Mouse (Mus musculus) embryonic facial prominence, embryonic 13.5 days (tissue): ENCODE data around the gene Gm6509. TPM values are rescaled to one million over a fixed set of nuclear protein-coding genes. Genes with fewer than 3 reads are reported as not detected.
"Not testable (repeated sequence)": the region's sequence is repeated elsewhere in the genome, so short reads cannot be mapped to it uniquely, and the experiment has no call there.

ENCODE experiments used
- ATAC-seq: fragments of 200-750 bp; cut with Nextera tagmentation; 2 replicates; pipeline ENCODE4 v1.8.0; 2017; ENCODE audit warnings: low read depth; ENCODE audit not compliant: insufficient number of reproducible peaks, insufficient read depth, low FRiP score, low TSS enrichment
- H3K27ac ChIP-seq: fragments of 300-500 bp; sonication (generic); 2 replicates; pipeline ENCODE4 v1.5.1; 2015; ENCODE audit warnings: moderate library complexity, mild to moderate bottlenecking, inconsistent platforms
- H3K27me3 ChIP-seq: fragments of 300-500 bp; sonication (generic); 2 replicates; pipeline ENCODE4 v1.6.1; 2015; ENCODE audit warnings: mild to moderate bottlenecking, inconsistent platforms
- H3K36me3 ChIP-seq: fragments of 300-500 bp; sonication (generic); 2 replicates; pipeline ENCODE4 v1.6.1; 2015; ENCODE audit warnings: mild to moderate bottlenecking, inconsistent platforms
- H3K4me1 ChIP-seq: fragments of 300-500 bp; sonication (generic); 2 replicates; pipeline ENCODE4 v1.6.1; 2015; ENCODE audit warnings: inconsistent platforms
- H3K4me2 ChIP-seq: fragments of 300-500 bp; sonication (generic); 2 replicates; pipeline ENCODE4 v1.6.1; 2015; ENCODE audit warnings: moderate library complexity, mild to moderate bottlenecking, inconsistent platforms
- H3K4me3 ChIP-seq: fragments of 300-500 bp; sonication (generic); 2 replicates; pipeline ENCODE4 v1.5.1; 2015; ENCODE audit warnings: mild to moderate bottlenecking, inconsistent platforms
- H3K9ac ChIP-seq: fragments of 300-500 bp; sonication (generic); 2 replicates; pipeline ENCODE4 v1.6.1; 2015; ENCODE audit warnings: mild to moderate bottlenecking, inconsistent platforms
- H3K9me3 ChIP-seq: fragments of 300-500 bp; sonication (generic); 2 replicates; pipeline ENCODE4 v1.6.1; 2016; ENCODE audit warnings: inconsistent platforms
- WGBS: fragments of 180-500 bp; shearing (Covaris S2); methylation state at CpG from one replicate; pipeline ENCODE4 v1.1.7; 2015; ENCODE audit warnings: mixed read lengths; 5-methylcytosine and 5-hydroxymethylcytosine counted together
- polyA plus RNA-seq: library from polyadenylated mRNA; unstranded; fragments of >200 nt; fragmentation: Nextera tagmentation; extraction: Ambion mirVana; gene quantifications from 2 replicates; pipeline ENCODE4 v1.2.1, GENCODE M21; 2015

Gm6509 gene
- polyA plus RNA-seq, result not detected in 2 replicates

- H3K4me2 ChIP-seq, H3K9ac ChIP-seq, H3K4me1 ChIP-seq, H3K27me3 ChIP-seq, H3K4me3 ChIP-seq, ATAC-seq, H3K27ac ChIP-seq, H3K9me3 ChIP-seq, H3K36me3 ChIP-seq: not testable (repeated sequence)
- no CpG with 5 or more reads among the region's 2 CpGs for WGBS
Measured at GRCm38 (mm10) chr5:94623679-94624078, at the start of gene Gm6509. Gene Gm6509, plus strand, starts transcription at chr5:94623979.

GRCm38 (mm10) chr5:94616242-94616641 is 7.5 kb upstream of the Gm6509 start, which contains the start of gene Gm3147:
Gene Gm3147, minus strand, starts transcription at chr5:94616342.
- not testable (repeated sequence) for H3K9me3 ChIP-seq, H3K4me1 ChIP-seq, ATAC-seq, H3K27me3 ChIP-seq, H3K4me3 ChIP-seq, H3K9ac ChIP-seq, H3K4me2 ChIP-seq, H3K27ac ChIP-seq, H3K36me3 ChIP-seq
- WGBS, result no CpG with 5 or more reads among the region's 1 CpGs

- WGBS, result no CpG with 5 or more reads among the region's 2 CpGs
- H3K27ac ChIP-seq, H3K36me3 ChIP-seq, H3K4me3 ChIP-seq, H3K27me3 ChIP-seq, H3K9me3 ChIP-seq, ATAC-seq, H3K4me1 ChIP-seq, H3K9ac ChIP-seq, H3K4me2 ChIP-seq: not testable (repeated sequence)
Measured at GRCm38 (mm10) chr5:94648082-94648481, 24.3 kb downstream of the Gm6509 start, which contains the start of gene Gm6205. Gene Gm6205, plus strand, starts transcription at chr5:94648382.

Other genes starting within 250 kb of the Gm6509 start
- not detected in 2 replicates for gene Gm7682, start 178.2 kb upstream of the Gm6509 start, polyA plus RNA-seq
- gene Gm3139, start 97.7 kb upstream of the Gm6509 start, polyA plus RNA-seq, result not detected in 2 replicates
- gene Gm3147, start 7.6 kb upstream of the Gm6509 start, polyA plus RNA-seq, result not detected in 2 replicates
- gene Gm6205, start 24.4 kb downstream of the Gm6509 start, polyA plus RNA-seq, result not detected in 2 replicates
- gene Gm3183, start 241.5 kb downstream of the Gm6509 start, polyA plus RNA-seq, result not detected in 2 replicates